Mouse (Mus musculus): ENCODE data around the gene Sorl1.

DNA sequence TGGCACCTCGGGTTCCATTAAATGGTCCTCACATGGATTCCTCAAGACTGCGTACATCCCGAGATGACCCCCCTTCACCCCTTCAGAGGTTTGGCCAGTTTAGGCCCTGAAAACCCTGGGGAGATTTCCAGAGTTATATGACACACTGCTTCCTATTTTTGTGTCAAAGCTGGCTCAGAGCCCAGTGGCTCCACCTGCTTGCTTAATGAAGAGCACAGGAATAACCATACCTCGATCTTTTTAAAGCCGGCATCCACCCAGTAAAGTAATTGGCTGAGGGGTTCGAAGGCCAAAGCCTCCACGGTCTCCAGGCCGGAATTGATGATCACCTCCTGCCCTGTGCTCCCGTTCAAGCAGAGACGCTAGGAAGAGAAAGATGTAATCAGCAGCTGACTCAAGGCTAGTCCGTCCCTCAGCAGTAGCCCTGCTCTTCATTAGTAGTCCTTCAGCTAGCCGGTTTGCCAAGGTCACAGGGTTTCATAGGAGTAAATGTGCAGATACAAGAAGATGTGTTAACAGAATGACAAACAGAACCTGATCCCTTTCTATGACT lies 88.8 kb downstream of the Sorl1 start:
- TF ChIP-seq CTCF (IDR thresholded peaks at IDR 0.05; ENCODE audit: borderline replicate concordance, insufficient read depth, low read length) (no peak), POLR2A (IDR thresholded peaks at IDR 0.05; ENCODE audit: low read depth, low read length) (no peak)
